Mouse (Mus musculus) kidney, adult 2 months (tissue): ENCODE results near the gene Panx3. TPM values are rescaled to one million over a fixed set of nuclear protein-coding genes. Genes with fewer than 3 reads are reported as not detected.
A peak's percentile ranks its signal among the peaks of the same experiment; 100 is the strongest.

Experiments used
- DNase-seq: peaks from one replicate; pipeline ENCODE4 v3.0.0; 2021
- H3K27ac ChIP-seq: fragments of 200-500 bp; 2 replicates; pipeline ENCODE4 v1.5.1; 2012; ENCODE audit warnings: low read depth, low read length, control low read depth, inconsistent platforms; ENCODE audit not compliant: insufficient read depth
- H3K27me3 ChIP-seq: fragments of 200-500 bp; replicated peaks from 2 replicates; pipeline ENCODE4 v1.6.1; 2012; ENCODE audit warnings: mild to moderate bottlenecking, moderate library complexity, low read length, inconsistent platforms; ENCODE audit not compliant: control insufficient read depth, insufficient read depth
- H3K36me3 ChIP-seq: fragments of 200-500 bp; 2 replicates; pipeline ENCODE4 v1.6.1; 2012; ENCODE audit warnings: mild to moderate bottlenecking, moderate library complexity, low read length, inconsistent platforms; ENCODE audit not compliant: control insufficient read depth, insufficient read depth
- H3K4me1 ChIP-seq: fragments of 200-500 bp; 2 replicates; pipeline ENCODE4 v1.6.1; 2011; ENCODE audit warnings: low read length; ENCODE audit not compliant: control insufficient read depth, insufficient read depth
- H3K4me3 ChIP-seq: fragments of 200-500 bp; 2 replicates; pipeline ENCODE4 v1.5.1; 2011; ENCODE audit warnings: mild to moderate bottlenecking, low read depth, low read length, control low read depth; ENCODE audit not compliant: insufficient read depth
- CTCF ChIP-seq: fragments of 200-500 bp; conservative IDR thresholded peaks from 2 replicates; pipeline ENCODE4 v1.5.1; 2011; ENCODE audit warnings: low read depth, mild to moderate bottlenecking, control low read depth, low read length, moderate library complexity, mixed read lengths; ENCODE audit not compliant: insufficient read depth, insufficient read length
- POLR2A ChIP-seq: fragments of 200-500 bp; IDR thresholded peaks from one replicate; pipeline ENCODE4 v1.6.1; 2011; ENCODE audit warnings: low read depth, low read length, control low read depth
- WGBS: fragments of 180-500 bp; shearing (Covaris S2); methylation state at CpG from one replicate; pipeline ENCODE4 v1.1.7; 2018; 5-methylcytosine and 5-hydroxymethylcytosine counted together
- polyA plus RNA-seq: library from polyadenylated mRNA; depleted of rRNA; stranded (reverse); fragments of >200 nt; gene quantifications from 2 replicates; pipeline ENCODE4 v1.2.3, GENCODE M21; 2012; rRNA removed

Panx3 gene
- polyA plus RNA-seq, 1 experiment, result not detected

GRCm38 (mm10) chr9:37613911-37614280 lies 55.1 kb downstream of the Panx3 start:
- DNase-seq, result no peak
- TF ChIP-seq POLR2A, result no peak
- peak overlapping the region; percentile 36; the same call in 1 of the 2 replicates for H3K27ac ChIP-seq
- H3K36me3 ChIP-seq, result no peaks in the 10 kb centered on the region
- H3K4me3 ChIP-seq, result peak overlapping the region; percentile 58
- 0 out of 2 replicates have a peak, but pooled peaks cover 6% of the 10 kb centered on the region for H3K4me1 ChIP-seq
- no peaks in the 10 kb centered on the region for H3K27me3 ChIP-seq
- WGBS, result 21% methylated on average over 6 of the region's 6 CpGs

- H3K36me3 ChIP-seq, result no peaks in the 10 kb centered on the region
- H3K4me3 ChIP-seq, result peak within 1 kb of the TSS; percentile 67
- DNase-seq, result peak; percentile 95
- WGBS, result under 1% methylated on average over 45 of the region's 45 CpGs
- H3K4me1 ChIP-seq, result 0 out of 2 replicates have a peak, but pooled peaks cover 6% of the 10 kb centered on the region
- TF ChIP-seq POLR2A (peak; percentile 13), CTCF (no peak)
- H3K27me3 ChIP-seq, result no peaks in the 10 kb centered on the region
- peak within 1 kb of the TSS; percentile 42 for H3K27ac ChIP-seq
Observed at GRCm38 (mm10) chr9:37613182-37613910, 55.7 kb downstream of the Panx3 start, which contains the start of gene Spa17. Spa17 (minus strand) TSS chr9:37613722.

Other genes with a start within 250 kb of the Panx3 start
- gene Robo3, start 236.0 kb downstream of the Panx3 start, polyA plus RNA-seq, result 14.4 and 18.7 TPM in 2 replicates
- 12.1 and 15.7 TPM in 2 replicates for gene Msantd2, start 179.9 kb downstream of the Panx3 start, polyA plus RNA-seq
- gene Esam, start 141.2 kb downstream of the Panx3 start, polyA plus RNA-seq, result 54.9 and 55.5 TPM in 2 replicates
- gene Vsig2, start 130.0 kb downstream of the Panx3 start, polyA plus RNA-seq, result 7.6 and 9.1 TPM in 2 replicates
- gene Nrgn, start 116.3 kb downstream of the Panx3 start, polyA plus RNA-seq, result 4.7 and 7.7 TPM in 2 replicates
- 17.8 and 18.3 TPM in 2 replicates for gene Siae, start 113.5 kb downstream of the Panx3 start, polyA plus RNA-seq
- 3.1 and 3.5 TPM in 2 replicates for gene Spa17, start 55.5 kb downstream of the Panx3 start, polyA plus RNA-seq
- 34.6 and 34.8 TPM in 2 replicates for gene Tbrg1, start 11.9 kb downstream of the Panx3 start, polyA plus RNA-seq
- gene Olfr160, start 47.0 kb upstream of the Panx3 start, polyA plus RNA-seq, result not detected in 2 replicates
- not detected in 2 replicates for gene Olfr874, start 75.9 kb upstream of the Panx3 start, polyA plus RNA-seq
- gene Olfr875, start 102.6 kb upstream of the Panx3 start, polyA plus RNA-seq, result not detected in 2 replicates
- not detected in 2 replicates for gene Olfr876, start 133.8 kb upstream of the Panx3 start, polyA plus RNA-seq
- gene Olfr877, start 185.0 kb upstream of the Panx3 start, polyA plus RNA-seq, result not detected in 2 replicates
- gene Olfr145, start 227.5 kb upstream of the Panx3 start, polyA plus RNA-seq, result not detected in 2 replicates
- gene Olfr878, start 248.6 kb upstream of the Panx3 start, polyA plus RNA-seq, result not detected in 2 replicates